Mouse (Mus musculus) spleen, adult 2 months (tissue): ENCODE data around the gene Matk. TPM values are rescaled to one million over a fixed set of nuclear protein-coding genes. Genes with fewer than 3 reads are reported as not detected.

Source experiments
- DNase-seq, 2 experiments: peaks; one replicate each; pipeline versions ENCODE4 v3.0.0 to v3.0.0-alpha.2; 2012 to 2021; ENCODE audit warnings: low spot score in 2 of 2, low read depth in 1 of 2
- H3K27ac ChIP-seq: fragments of 200-500 bp; 2 replicates; pipeline ENCODE4 v1.5.1; 2012; ENCODE audit warnings: low read length, inconsistent platforms; ENCODE audit not compliant: insufficient read depth
- H3K27me3 ChIP-seq: fragments of 200-500 bp; 2 replicates; pipeline ENCODE4 v1.6.1; 2012; ENCODE audit warnings: mild to moderate bottlenecking, moderate library complexity, low read length, inconsistent platforms; ENCODE audit not compliant: control insufficient read depth, insufficient read depth
- H3K36me3 ChIP-seq: fragments of 200-500 bp; 2 replicates; pipeline ENCODE4 v1.6.1; 2012; ENCODE audit warnings: mild to moderate bottlenecking, low read length, inconsistent platforms; ENCODE audit not compliant: control insufficient read depth, insufficient read depth
- H3K4me1 ChIP-seq: fragments of 200-500 bp; 2 replicates; pipeline ENCODE4 v1.6.1; 2011; ENCODE audit warnings: inconsistent platforms; ENCODE audit not compliant: control insufficient read depth, insufficient read depth, insufficient read length
- H3K4me3 ChIP-seq: fragments of 200-500 bp; 2 replicates; pipeline ENCODE4 v1.5.1; 2011; ENCODE audit warnings: mild to moderate bottlenecking, inconsistent platforms; ENCODE audit not compliant: insufficient read depth, insufficient read length; ENCODE audit errors: extremely low read depth
- CTCF ChIP-seq: fragments of 200-500 bp; IDR thresholded peaks from 2 replicates; pipeline ENCODE4 v1.5.1; 2011; ENCODE audit warnings: mild to moderate bottlenecking, inconsistent platforms; ENCODE audit not compliant: insufficient read depth, insufficient read length, insufficient replicate concordance; ENCODE audit errors: extremely low read depth
- POLR2A ChIP-seq: fragments of 200-500 bp; IDR thresholded peaks from 2 replicates; pipeline ENCODE4 v1.6.1; 2011; ENCODE audit warnings: low read depth, low read length, inconsistent platforms
- WGBS: fragments of 180-500 bp; shearing (Covaris S2); methylation state at CpG from one replicate; pipeline ENCODE4 v1.1.7; 2018; 5-methylcytosine and 5-hydroxymethylcytosine counted together
- polyA plus RNA-seq: library from polyadenylated mRNA; depleted of rRNA; stranded (reverse); fragments of >200 nt; gene quantifications from 2 replicates; pipeline ENCODE4 v1.2.3, GENCODE M21; 2012

The Matk gene
- polyA plus RNA-seq, 1 experiment = 22.5 TPM

DNA sequence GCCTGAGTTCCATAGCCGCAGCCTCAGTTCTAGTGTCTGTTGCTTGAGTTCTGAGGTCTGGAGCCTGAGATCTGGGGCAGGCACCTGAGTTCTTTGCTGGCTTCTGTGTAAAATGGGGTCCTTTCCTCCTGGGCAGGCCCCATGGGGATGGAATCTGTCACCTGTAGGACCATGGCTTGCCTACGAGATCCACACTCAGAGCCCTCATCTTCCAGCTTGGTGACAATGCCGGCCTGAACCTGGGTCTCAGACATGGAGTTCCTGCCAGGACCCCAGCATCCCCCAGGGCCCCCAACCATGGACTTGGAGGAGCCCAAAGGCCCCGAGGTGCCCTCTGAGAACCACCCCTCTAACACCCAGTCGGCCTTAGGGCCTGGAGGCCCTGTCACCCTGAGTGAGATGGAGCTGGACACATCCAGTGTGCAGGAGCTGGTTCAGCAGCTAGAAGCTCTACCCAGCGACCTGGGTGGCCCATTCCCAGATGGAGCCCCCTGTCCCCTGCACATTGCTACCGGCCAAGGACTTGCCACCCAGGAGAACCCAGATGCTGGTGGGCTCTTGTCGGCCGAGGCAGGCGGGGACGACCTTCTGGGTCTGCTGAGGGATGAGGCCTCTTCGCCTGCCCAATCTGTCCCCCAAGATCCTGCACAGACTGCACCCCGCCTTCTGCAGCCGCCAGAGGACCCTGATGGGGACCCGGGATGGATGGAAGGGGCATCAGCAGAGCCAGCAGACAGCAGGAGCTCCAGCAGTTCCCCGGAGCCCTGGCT is 16.1 kb downstream of the Matk start:
- peaks cover 33% of the 10 kb centered on the region for H3K36me3 ChIP-seq
- no peaks in the 10 kb centered on the region for H3K27me3 ChIP-seq
- TF ChIP-seq CTCF = no peak
- TF ChIP-seq POLR2A = no peak
- peaks cover 12% of the 10 kb centered on the region; the same call in 1 of the 2 replicates for H3K4me1 ChIP-seq
- no peak overlapping the region for H3K27ac ChIP-seq
- H3K4me3 ChIP-seq = peak overlapping the region; percentile 77
- DNase-seq = no peak
- 86% methylated on average over 16 of the region's 16 CpGs for WGBS

DNA sequence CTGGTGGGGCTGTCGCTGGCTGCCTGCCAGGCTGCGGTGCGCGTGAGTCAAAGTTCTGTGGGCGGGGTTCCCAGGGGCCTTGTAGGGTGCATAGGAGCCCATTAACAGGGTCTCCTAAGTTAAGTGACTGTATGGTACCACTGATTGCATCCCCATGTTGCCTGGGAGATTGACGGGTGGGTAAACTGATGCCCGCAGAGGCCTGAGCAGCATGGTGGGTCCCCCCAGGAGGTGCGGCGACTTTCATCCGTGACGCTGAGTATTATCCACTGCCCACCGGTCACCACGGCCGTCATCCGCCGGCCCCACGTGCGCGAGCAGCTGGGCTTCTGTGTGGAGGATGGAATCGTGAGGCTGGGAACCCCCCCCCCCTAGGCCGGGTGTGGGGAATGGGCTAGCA is 19.6 kb downstream of the Matk start:
- WGBS = 95% methylated on average over 21 of the region's 21 CpGs
- no peak for DNase-seq
- H3K4me3 ChIP-seq = no peak overlapping the region
- H3K36me3 ChIP-seq = peaks cover 27% of the 10 kb centered on the region
- H3K27ac ChIP-seq = no peak overlapping the region
- H3K27me3 ChIP-seq = no peaks in the 10 kb centered on the region
- TF ChIP-seq CTCF (no peak), POLR2A (no peak)
- peaks cover 9% of the 10 kb centered on the region; the same call in 1 of the 2 replicates for H3K4me1 ChIP-seq

DNA sequence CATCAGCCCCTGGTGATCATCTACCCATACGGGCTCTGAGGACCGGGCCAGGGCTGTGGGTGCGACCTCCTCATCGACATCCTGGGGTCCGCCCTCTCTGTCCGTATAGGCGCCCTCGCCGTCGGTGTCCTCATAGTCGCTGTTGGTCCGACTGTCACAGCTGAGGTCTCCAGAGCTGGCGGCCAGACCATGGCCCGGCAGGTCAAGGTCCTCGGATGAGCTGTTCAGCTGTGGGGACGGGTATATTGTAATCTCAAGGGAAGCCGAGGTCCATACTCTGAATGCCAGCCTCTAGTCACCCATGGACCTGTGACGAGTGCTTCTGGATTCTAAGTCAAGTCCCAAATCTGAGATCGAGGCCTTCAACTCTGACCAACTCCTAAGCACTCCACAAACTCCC is 21.1 kb downstream of the Matk start:
- Histone ChIP-seq H3K27me3 (no peaks in the 10 kb centered on the region), H3K27ac (no peak overlapping the region), H3K4me3 (no peak overlapping the region), H3K36me3 (peaks cover 27% of the 10 kb centered on the region), H3K4me1 (peaks cover 2% of the 10 kb centered on the region; the same call in 1 of the 2 replicates)
- WGBS = 95% methylated on average over 19 of the region's 19 CpGs
- no peak for TF ChIP-seq CTCF
- TF ChIP-seq POLR2A = no peak
- no peak for DNase-seq

DNA sequence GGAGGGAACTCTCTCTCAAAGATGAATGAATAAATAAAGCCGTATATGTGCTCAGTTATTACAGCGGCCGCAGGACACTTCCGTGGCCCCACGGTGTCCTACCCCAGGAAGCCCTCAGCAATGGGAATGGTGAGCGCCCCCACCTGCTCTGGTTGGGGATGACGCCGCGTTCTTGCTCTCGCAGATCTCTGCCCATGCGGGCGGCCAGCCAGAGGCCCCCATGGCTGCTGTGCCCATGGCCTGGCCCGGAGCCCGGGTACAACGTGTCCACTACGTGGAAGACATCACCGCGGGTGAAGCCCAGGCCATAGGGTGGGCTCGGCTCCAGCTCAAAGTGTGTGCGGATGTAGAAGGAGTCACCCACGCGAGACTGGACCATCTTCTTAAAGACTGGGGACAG is 24.9 kb downstream of the Matk start:
- H3K4me1 ChIP-seq = no peaks in the 10 kb centered on the region
- H3K36me3 ChIP-seq = peaks cover 14% of the 10 kb centered on the region
- WGBS = 94% methylated on average over 22 of the region's 22 CpGs
- no peak overlapping the region for H3K4me3 ChIP-seq
- TF ChIP-seq CTCF (no peak), POLR2A (no peak)
- DNase-seq = no peak
- H3K27me3 ChIP-seq = no peaks in the 10 kb centered on the region
- H3K27ac ChIP-seq = no peak overlapping the region

DNA sequence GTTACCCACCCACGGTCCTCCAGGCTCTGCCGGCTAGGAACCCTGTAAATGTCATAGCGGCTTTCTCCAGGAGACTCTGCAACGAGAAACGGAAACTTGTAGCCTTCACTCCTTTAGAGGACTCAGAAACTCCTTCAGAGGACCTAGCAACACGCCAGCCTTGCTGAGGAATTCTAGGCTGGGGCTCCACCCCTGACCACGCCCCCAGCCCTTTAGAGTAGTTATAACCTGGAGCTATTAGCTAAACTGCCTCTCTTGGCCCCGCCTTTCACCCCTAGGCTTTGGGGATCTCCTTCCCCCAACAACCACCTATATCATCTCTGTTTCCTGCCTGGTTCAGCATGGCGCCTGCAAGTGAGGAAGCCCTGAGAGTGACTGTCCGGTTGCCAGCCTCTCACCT is 26.8 kb downstream of the Matk start:
- H3K27me3 ChIP-seq = no peaks in the 10 kb centered on the region
- no peak overlapping the region for H3K27ac ChIP-seq
- H3K4me3 ChIP-seq = no peak overlapping the region
- no peaks in the 10 kb centered on the region for H3K4me1 ChIP-seq
- TF ChIP-seq POLR2A (no peak), CTCF (no peak)
- peaks cover 2% of the 10 kb centered on the region for H3K36me3 ChIP-seq
- DNase-seq = no peak
- WGBS = 77% methylated on average over 10 of the region's 10 CpGs

DNA sequence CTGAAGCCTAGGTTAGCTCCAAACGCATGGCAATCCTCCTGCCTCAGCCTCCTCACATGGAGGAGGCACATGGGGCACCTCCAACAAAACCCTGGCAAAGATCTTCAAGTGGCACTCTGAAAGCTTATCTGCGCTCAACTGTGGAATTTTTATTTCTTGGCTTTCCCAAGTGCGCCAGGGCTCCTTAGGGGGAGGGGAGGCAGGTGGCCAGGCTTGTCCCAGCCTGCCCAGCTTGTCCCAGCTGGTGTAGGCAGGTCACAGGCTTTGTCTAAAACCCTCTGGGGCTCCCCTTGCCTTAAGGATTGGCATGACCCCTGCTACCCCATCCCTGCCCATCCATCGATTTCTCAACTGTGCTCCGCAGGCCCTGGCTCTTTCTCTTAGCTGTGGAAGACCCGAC is 31.5 kb downstream of the Matk start:
- Histone ChIP-seq H3K36me3 (peaks cover under 1% of the 10 kb centered on the region), H3K27me3 (no peaks in the 10 kb centered on the region), H3K4me3 (no peak overlapping the region), H3K27ac (no peak overlapping the region), H3K4me1 (peaks cover 2% of the 10 kb centered on the region; the same call in 1 of the 2 replicates)
- TF ChIP-seq CTCF (no peak), POLR2A (no peak)
- no peak for DNase-seq
- 92% methylated on average over 6 of the region's 6 CpGs for WGBS

DNA sequence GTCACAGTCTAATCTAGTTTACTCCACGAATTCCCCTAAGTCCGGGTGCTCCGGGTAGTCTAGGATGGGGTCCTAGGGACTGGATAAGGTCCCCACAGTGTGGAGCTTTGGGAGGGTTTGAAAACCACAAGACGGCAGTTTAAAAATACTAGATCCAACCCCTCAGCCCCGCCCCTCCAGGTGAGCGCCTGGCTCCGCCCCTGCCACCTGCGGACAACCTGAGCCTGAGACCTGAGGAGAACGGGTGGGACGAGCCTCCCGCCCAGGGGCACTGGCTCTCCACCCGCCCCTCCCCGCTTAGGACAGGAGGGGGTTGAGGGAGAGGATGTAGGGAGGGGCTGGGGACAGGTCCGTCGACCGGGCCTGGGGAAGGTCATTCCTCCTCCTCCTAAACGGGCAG is 32.0 kb downstream of the Matk start:
- no peak for DNase-seq
- no peak overlapping the region for H3K27ac ChIP-seq

More for the DNA sequence above, 32.0 kb downstream of the Matk start:
- H3K4me3 ChIP-seq = no peak overlapping the region
- H3K27me3 ChIP-seq = no peaks in the 10 kb centered on the region
- H3K4me1 ChIP-seq = peaks cover 2% of the 10 kb centered on the region; the same call in 1 of the 2 replicates
- 61% methylated on average over 17 of the region's 17 CpGs for WGBS
- H3K36me3 ChIP-seq = no peaks in the 10 kb centered on the region; the same call in 1 of the 2 replicates
- TF ChIP-seq CTCF (no peak), POLR2A (no peak)
